Mouse (Mus musculus) Muller cell, postnatal 12 days (primary cell): ENCODE data around the gene Gm17304.

Source experiments
- DNase-seq: peaks from one replicate; pipeline ENCODE4 v3.0.0-alpha.2; 2015; ENCODE audit errors: inconsistent ontology term

The Gm17304 gene

GRCm38 (mm10) chr5:106608798-106609197 is at the start of gene Gm17304:
Gene Gm17304, plus strand, starts transcription at chr5:106609098.
- DNase-seq = no peak

GRCm38 (mm10) chr5:106560631-106561498 is 48.0 kb upstream of the Gm17304 start:
- DNase-seq = peak; percentile 27

- no peak for DNase-seq
These were observed 47.4 kb upstream of the Gm17304 start for GRCm38 (mm10) chr5:106561499-106561822.

GRCm38 (mm10) chr5:106566025-106566424 is 42.9 kb upstream of the Gm17304 start:
- no peak for DNase-seq

- DNase-seq = peak; percentile 11
These were observed 34.9 kb upstream of the Gm17304 start for GRCm38 (mm10) chr5:106573742-106574559.

- DNase-seq = peak; percentile 85
These were observed 34.3 kb upstream of the Gm17304 start for GRCm38 (mm10) chr5:106574560-106574946.

- peak; percentile 12 for DNase-seq
These were observed 33.8 kb upstream of the Gm17304 start for GRCm38 (mm10) chr5:106575098-106575497.

GRCm38 (mm10) chr5:106577237-106577888 is 31.5 kb upstream of the Gm17304 start:
- DNase-seq = peak; percentile 78

GRCm38 (mm10) chr5:106580943-106581342 is 28.0 kb upstream of the Gm17304 start:
- DNase-seq = no peak

- DNase-seq = no peak
These were observed 19.9 kb upstream of the Gm17304 start for GRCm38 (mm10) chr5:106589006-106589405.

GRCm38 (mm10) chr5:106589670-106590069 is 19.2 kb upstream of the Gm17304 start:
- no peak for DNase-seq

GRCm38 (mm10) chr5:106590686-106591085 is 18.2 kb upstream of the Gm17304 start:
- DNase-seq = no peak

GRCm38 (mm10) chr5:106594388-106594787 is 14.5 kb upstream of the Gm17304 start:
- DNase-seq = no peak

GRCm38 (mm10) chr5:106597472-106597871 is 11.4 kb upstream of the Gm17304 start:
- DNase-seq = no peak

GRCm38 (mm10) chr5:106599482-106599881 is 9.4 kb upstream of the Gm17304 start:
- DNase-seq = no peak

GRCm38 (mm10) chr5:106604381-106604780 is 4.5 kb upstream of the Gm17304 start:
- no peak for DNase-seq

GRCm38 (mm10) chr5:106605096-106605495 is 3.8 kb upstream of the Gm17304 start:
- no peak for DNase-seq

GRCm38 (mm10) chr5:106607081-106607480 is 1.8 kb upstream of the Gm17304 start:
- no peak for DNase-seq

- DNase-seq = no peak
These were observed 3.3 kb downstream of the Gm17304 start for GRCm38 (mm10) chr5:106612151-106612550.

- no peak for DNase-seq
These were observed 5.7 kb downstream of the Gm17304 start for GRCm38 (mm10) chr5:106614570-106614969.

GRCm38 (mm10) chr5:106615006-106615405 is 6.1 kb downstream of the Gm17304 start:
- no peak for DNase-seq

GRCm38 (mm10) chr5:106620446-106620845 is 11.5 kb downstream of the Gm17304 start:
- DNase-seq = no peak
